Mouse (Mus musculus) bone marrow, adult 2 months (tissue): ENCODE measurements around the gene Ttll9.

ENCODE experiments used
- CTCF ChIP-seq: fragments of 200-500 bp; IDR thresholded peaks from 2 replicates; pipeline ENCODE4 v1.5.1; 2011; ENCODE audit warnings: low read length, control low read depth; ENCODE audit not compliant: control insufficient read depth, insufficient read depth
- POLR2A ChIP-seq: fragments of 200-500 bp; IDR thresholded peaks from 2 replicates; pipeline ENCODE4 v1.6.1; 2011; ENCODE audit warnings: low read depth, mild to moderate bottlenecking, control low read depth, low read length, borderline replicate concordance; ENCODE audit not compliant: control insufficient read depth

- peak; percentile 77 for TF ChIP-seq CTCF
- TF ChIP-seq POLR2A, result peak; percentile 73
Measured at GRCm38 (mm10) chr2:153014758-153015593, 52.7 kb downstream of the Ttll9 start, which contains the start of gene Pdrg1.
